Comparison of ENCODE assay signal across 8 mouse cellular contexts in genomic region chr4:123718434-123718780, GRCm38 (mm10). TPM values are rescaled to one million over a fixed set of nuclear protein-coding genes. Genes with fewer than 3 reads are reported as not detected.
DNase-seq lines count a peak whose midpoint lies in the region; ATAC-seq and TF ChIP-seq lines count a peak whose summit lies in the region.

No protein-coding gene starts in this region.

- 27% methylated on average over 7 of the region's 7 CpGs for WGBS in heart, embryonic 10.5 days
- 34% methylated on average over 7 of the region's 7 CpGs for WGBS in forebrain, embryonic 11.5 days
- 17% methylated on average over 7 of the region's 7 CpGs for WGBS in liver, embryonic 12.5 days (ENCODE audit: insufficient replicate concordance)

- no peak for DNase-seq in heart, embryonic 10.5 days (ENCODE audit: low spot score)
- no peak for DNase-seq in heart, postnatal 36 days
- DNase-seq in forebrain, embryonic 11.5 days (ENCODE audit: low spot score), result no peak
- DNase-seq in MN1 (ENCODE audit: low spot score), result no peak
- DNase-seq in left cerebral cortex, postnatal 14 days (ENCODE audit: low spot score in 2 of 2), result no peak
- DNase-seq in thymus, adult 18-20 months, result no peak

- no peaks in the 10 kb centered on the region for H3K27me3 ChIP-seq in heart, embryonic 10.5 days (ENCODE audit: insufficient read depth, poor library complexity, severe bottlenecking)
- no peaks in the 10 kb centered on the region for H3K27me3 ChIP-seq in C2C12 (ENCODE audit: control insufficient read depth, insufficient read depth, insufficient read length)
- no peaks in the 10 kb centered on the region for H3K27me3 ChIP-seq in forebrain, embryonic 11.5 days (ENCODE audit: control insufficient read depth, insufficient read depth, low read length)
- no peaks in the 10 kb centered on the region for H3K27me3 ChIP-seq in liver, embryonic 12.5 days (replicated peaks)

- no peak for TF ChIP-seq CTCF in C2C12 (IDR thresholded peaks at IDR 0.05; ENCODE audit: control insufficient read depth, insufficient read depth, insufficient read length)

- peaks cover 13% of the 10 kb centered on the region for H3K4me1 ChIP-seq in heart, embryonic 10.5 days
- H3K4me1 ChIP-seq in forebrain, embryonic 11.5 days (replicated peaks; ENCODE audit: control insufficient read depth, insufficient read depth, low read length), result peaks cover 2% of the 10 kb centered on the region; the same call in 1 of the 2 replicates
- H3K4me1 ChIP-seq in liver, embryonic 12.5 days, result peaks cover 17% of the 10 kb centered on the region

- ATAC-seq in forebrain, embryonic 11.5 days (replicated peaks; ENCODE audit: low FRiP score), result peak; percentile 44
- ATAC-seq in liver, embryonic 12.5 days, result peak; percentile 38

- peaks cover 9% of the 10 kb centered on the region for H3K79me3 ChIP-seq in C2C12 (ENCODE audit: low read depth)

- intact Hi-C loops in heart, postnatal 36 days (cut with DNase I), result loop anchor here (1.0 kb wide), 1 partner anchor 31 kb away; no protein-coding TSS in a partner anchor
- intact Hi-C loops in left cerebral cortex, postnatal 14 days (cut with DNase I), result no loop called here

- H3K4me3 ChIP-seq in heart, embryonic 10.5 days, result peak overlapping the region; percentile 87
- peak overlapping the region; percentile 86 for H3K4me3 ChIP-seq in C2C12 (ENCODE audit: insufficient read depth, poor library complexity, severe bottlenecking)
- peak overlapping the region; percentile 81 for H3K4me3 ChIP-seq in forebrain, embryonic 11.5 days (ENCODE audit: low read depth, low read length)
- peak overlapping the region; percentile 91 for H3K4me3 ChIP-seq in liver, embryonic 12.5 days

- peak overlapping the region; percentile 53; the same call in 1 of the 2 replicates for H3K9ac ChIP-seq in forebrain, embryonic 11.5 days (ENCODE audit: low read length)
- peak overlapping the region; percentile 89 for H3K9ac ChIP-seq in liver, embryonic 12.5 days

- peak overlapping the region; percentile 38 for H3ac ChIP-seq in C2C12 (ENCODE audit: control insufficient read depth, insufficient read length, low read depth)

- no peaks in the 10 kb centered on the region for H3K9me3 ChIP-seq in heart, embryonic 10.5 days
- no peaks in the 10 kb centered on the region for H3K9me3 ChIP-seq in forebrain, embryonic 11.5 days (ENCODE audit: control insufficient read depth, low read length)
- no peaks in the 10 kb centered on the region for H3K9me3 ChIP-seq in liver, embryonic 12.5 days (replicated peaks)

- peaks cover 22% of the 10 kb centered on the region for H3K36me3 ChIP-seq in heart, embryonic 10.5 days
- peaks cover 17% of the 10 kb centered on the region for H3K36me3 ChIP-seq in C2C12 (ENCODE audit: control insufficient read depth, insufficient read depth)
- H3K36me3 ChIP-seq in forebrain, embryonic 11.5 days (ENCODE audit: control insufficient read depth, insufficient read depth, low read length), result no peaks in the 10 kb centered on the region
- H3K36me3 ChIP-seq in liver, embryonic 12.5 days, result peaks cover 23% of the 10 kb centered on the region

- H3K79me2 ChIP-seq in C2C12 (ENCODE audit: control insufficient read depth, insufficient read depth), result peaks cover 24% of the 10 kb centered on the region

- peak overlapping the region; percentile 90 for H3K27ac ChIP-seq in heart, embryonic 10.5 days
- H3K27ac ChIP-seq in forebrain, embryonic 11.5 days (ENCODE audit: low read depth, low read length), result no peak overlapping the region
- peak overlapping the region; percentile 90 for H3K27ac ChIP-seq in liver, embryonic 12.5 days

- H3K4me2 ChIP-seq in forebrain, embryonic 11.5 days (ENCODE audit: low read depth, low read length, severe bottlenecking), result peak overlapping the region; percentile 70
- peak overlapping the region; percentile 82 for H3K4me2 ChIP-seq in liver, embryonic 12.5 days

TF ChIP-seq in C2C12, 6 proteins besides CTCF, POLR2A, EP300 and RAD21:
- TF ChIP-seq MYOD1 (IDR thresholded peaks at IDR 0.05; ENCODE audit: control insufficient read depth, insufficient read length, low read depth), result no peak
- no peak for TF ChIP-seq FOSL1 (IDR thresholded peaks at IDR 0.05; ENCODE audit: insufficient read depth, low read length, poor library complexity, severe bottlenecking)
- TF ChIP-seq MAX (IDR thresholded peaks at IDR 0.05), result no peak
- TF ChIP-seq CEBPB (IDR thresholded peaks at IDR 0.05; ENCODE audit: low read depth), result no peak
- no peak for TF ChIP-seq USF1 (IDR thresholded peaks at IDR 0.05; ENCODE audit: low read depth)
- TF ChIP-seq MYOG (IDR thresholded peaks at IDR 0.05; ENCODE audit: control insufficient read depth, extremely low read depth, insufficient read length), result no peak
TF ChIP-seq in C2C12: peak in this region for 0.

RNA-seq across cellular contexts. Expression of gene Ndufs5, which starts 0.4 kb away (rescaled TPM):
- polyA plus RNA-seq in heart, embryonic 10.5 days (2016; fragmentation: Nextera tagmentation; extraction: Ambion mirVana), result 453 and 498 TPM in 2 replicates
- total RNA-seq in heart, postnatal 36 days (2021), result 100 to 1,000 TPM; 432 to 469 TPM
- polyA plus RNA-seq in C2C12 (2012; fragmentation: generic; extraction: Trizol), result 322 TPM
- polyA plus RNA-seq in forebrain, embryonic 11.5 days (2014; fragmentation: Nextera tagmentation; extraction: Ambion mirVana), result 291 and 296 TPM in 2 replicates
- 224 and 227 TPM in 2 replicates for polyA plus RNA-seq in liver, embryonic 12.5 days (2016; fragmentation: Nextera tagmentation; extraction: Ambion mirVana)
- 100 to 1,000 TPM; 187 to 196 TPM for total RNA-seq in left cerebral cortex, postnatal 14 days (2021)

RNA-seq across cellular contexts. Expression of gene Akirin1, which starts 31.7 kb away (rescaled TPM):
- 55.3 and 58.5 TPM in 2 replicates for polyA plus RNA-seq in heart, embryonic 10.5 days (2016; fragmentation: Nextera tagmentation; extraction: Ambion mirVana)
- 10 to 100 TPM; 21.6 to 22.8 TPM for total RNA-seq in heart, postnatal 36 days (2021)
- 21.8 TPM for polyA plus RNA-seq in C2C12 (2012; fragmentation: generic; extraction: Trizol)
- polyA plus RNA-seq in forebrain, embryonic 11.5 days (2014; fragmentation: Nextera tagmentation; extraction: Ambion mirVana), result 86.9 and 88.4 TPM in 2 replicates
- 37.2 and 41.5 TPM in 2 replicates for polyA plus RNA-seq in liver, embryonic 12.5 days (2016; fragmentation: Nextera tagmentation; extraction: Ambion mirVana)
- total RNA-seq in left cerebral cortex, postnatal 14 days (2021), result 10 to 100 TPM; 63.3 to 66.8 TPM

RNA-seq across cellular contexts. Expression of gene Macf1, which starts 34.2 kb away (rescaled TPM):
- 57.4 and 58.9 TPM in 2 replicates for polyA plus RNA-seq in heart, embryonic 10.5 days (2016; fragmentation: Nextera tagmentation; extraction: Ambion mirVana)
- 100 to 1,000 TPM; 228 to 240 TPM for total RNA-seq in heart, postnatal 36 days (2021)
- polyA plus RNA-seq in C2C12 (2012; fragmentation: generic; extraction: Trizol), result 60.4 TPM
- 78.1 and 88.8 TPM in 2 replicates for polyA plus RNA-seq in forebrain, embryonic 11.5 days (2014; fragmentation: Nextera tagmentation; extraction: Ambion mirVana)
- polyA plus RNA-seq in liver, embryonic 12.5 days (2016; fragmentation: Nextera tagmentation; extraction: Ambion mirVana), result 15.1 and 17.5 TPM in 2 replicates
- total RNA-seq in left cerebral cortex, postnatal 14 days (2021), result 100 to 1,000 TPM; 211 to 227 TPM
